Mouse (Mus musculus) ZHBTc4 (cell line): ENCODE measurements around the gene Lcp1.

Experiments
- DNase-seq: peaks from one replicate; pipeline ENCODE4 v3.0.0-alpha.2; 2011; ENCODE audit warnings: low read depth, low spot score

The Lcp1 gene

DNA sequence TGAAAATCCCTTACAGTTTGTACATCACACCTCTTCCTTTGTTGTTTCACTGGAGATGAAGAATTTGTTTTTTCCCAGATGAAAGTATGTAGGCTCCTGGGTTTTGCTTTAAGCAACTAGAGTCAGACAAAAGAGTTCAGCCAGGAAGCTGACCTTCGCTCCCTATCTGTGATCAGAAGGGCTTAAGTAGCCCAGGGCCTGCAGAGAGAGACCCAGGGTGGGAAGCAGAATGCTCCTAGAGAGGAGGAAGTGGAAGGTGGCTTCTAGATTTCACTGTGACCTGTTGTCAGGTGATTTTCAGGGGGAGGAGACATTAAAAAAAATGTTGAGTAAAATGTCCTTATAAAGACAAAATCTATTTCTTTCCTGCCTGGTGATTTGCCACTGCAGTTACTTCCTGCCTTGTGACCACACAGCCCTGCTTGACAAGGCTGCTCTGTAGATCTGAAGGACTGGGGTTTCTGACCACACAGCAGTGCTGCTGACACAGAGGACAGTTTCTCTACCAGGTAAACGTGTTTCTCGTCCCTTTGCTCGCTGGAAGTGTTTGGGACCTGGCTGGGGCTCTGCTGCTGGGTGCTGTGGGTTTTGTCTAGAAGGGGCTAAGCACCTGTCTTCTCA, 45.6 kb downstream of the Lcp1 start:
- DNase-seq = no peak

DNA sequence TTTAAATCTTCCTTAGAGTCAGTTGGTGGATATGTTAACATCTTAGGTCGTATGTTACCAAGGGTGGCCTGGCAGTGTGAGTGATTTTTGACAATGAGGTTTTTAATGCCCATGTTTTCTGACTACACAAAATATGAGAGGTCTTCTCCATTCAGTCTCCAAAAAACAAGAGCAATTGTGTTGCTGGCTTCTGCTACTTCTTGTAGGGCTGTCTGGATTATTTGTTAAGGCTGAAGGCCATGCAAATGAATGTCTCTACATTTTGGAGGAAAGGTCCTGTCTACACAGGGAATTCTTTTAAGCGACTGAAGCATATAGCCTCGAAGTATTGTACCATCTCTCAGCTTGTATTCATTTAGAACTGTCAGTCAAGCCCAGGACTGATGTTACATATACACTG, 46.5 kb downstream of the Lcp1 start:
- no peak for DNase-seq

DNA sequence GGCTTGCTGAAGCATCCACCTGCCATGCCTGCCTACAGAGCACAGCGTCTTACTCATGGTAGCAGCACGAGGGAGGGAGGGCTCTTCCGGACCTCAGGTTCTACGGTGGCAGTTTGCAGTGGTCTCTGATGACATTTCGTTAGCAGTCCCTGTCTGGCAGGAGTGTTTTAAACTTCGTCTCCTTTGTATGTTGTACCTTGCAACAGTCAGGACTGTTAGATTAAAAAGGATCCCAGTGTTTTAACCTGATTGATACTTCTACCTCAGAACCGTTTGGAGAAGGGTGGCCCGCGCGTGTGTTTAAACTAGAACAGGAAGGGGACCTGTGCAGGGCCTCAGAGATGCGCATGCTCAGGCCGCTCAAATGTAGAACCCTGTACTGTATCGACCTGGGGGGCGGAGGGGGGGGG, 47.5 kb downstream of the Lcp1 start:
- no peak for DNase-seq

DNA sequence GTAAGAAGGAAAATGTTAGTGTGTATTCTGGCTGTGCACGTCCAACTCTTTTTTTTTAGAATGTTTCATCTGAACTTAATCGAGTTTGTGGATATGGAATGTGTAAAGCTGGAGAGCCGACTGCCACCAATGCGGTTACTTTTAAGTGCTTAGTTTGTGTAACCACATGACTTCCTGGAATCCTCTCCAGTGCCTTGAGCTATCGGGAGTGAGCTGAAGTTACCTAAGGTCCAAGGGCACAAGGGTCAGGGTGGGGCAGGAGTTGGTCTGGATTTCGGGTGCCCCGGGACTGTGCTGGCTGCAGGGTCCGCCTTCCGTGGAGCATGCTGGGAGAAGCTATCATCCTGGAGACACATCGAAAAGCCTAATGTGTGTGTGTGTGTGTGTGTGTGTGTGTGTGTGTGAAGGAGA, 47.9 kb downstream of the Lcp1 start:
- peak; percentile 84 for DNase-seq

DNA sequence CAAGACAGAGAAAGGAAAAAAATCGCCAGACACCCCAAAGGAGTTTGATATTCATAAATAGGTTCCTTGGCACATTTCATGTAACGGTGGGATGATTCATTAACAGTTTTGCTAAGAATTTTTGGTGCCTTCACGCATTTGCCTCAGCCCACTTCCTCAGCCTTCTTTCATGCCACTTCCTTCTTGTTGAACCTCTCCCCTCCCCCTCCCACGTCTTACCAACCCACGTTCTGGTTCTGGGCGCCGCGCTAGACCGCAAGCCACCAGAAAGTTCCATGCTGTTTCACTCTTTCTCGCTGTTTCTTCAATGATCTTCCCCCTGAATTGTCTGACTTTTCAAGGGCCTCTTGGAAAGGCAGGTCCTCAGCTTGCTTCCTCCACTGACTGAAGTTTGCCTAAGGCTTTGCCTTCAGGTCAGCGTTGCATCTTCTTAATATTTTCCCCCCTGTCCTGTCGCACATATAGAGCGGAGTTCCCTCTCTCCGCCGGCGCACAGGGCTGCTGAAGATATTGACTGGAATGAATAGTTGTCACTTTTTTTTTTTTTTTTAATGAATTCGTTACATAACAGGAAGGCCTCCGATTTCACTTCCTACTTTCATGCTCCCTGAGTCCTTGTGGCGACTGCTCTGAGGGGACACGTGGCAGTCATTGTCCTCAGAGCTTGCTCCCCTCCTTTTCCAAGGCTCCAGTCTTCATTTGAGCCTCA, 48.5 kb downstream of the Lcp1 start:
- DNase-seq = peak; percentile 47

DNA sequence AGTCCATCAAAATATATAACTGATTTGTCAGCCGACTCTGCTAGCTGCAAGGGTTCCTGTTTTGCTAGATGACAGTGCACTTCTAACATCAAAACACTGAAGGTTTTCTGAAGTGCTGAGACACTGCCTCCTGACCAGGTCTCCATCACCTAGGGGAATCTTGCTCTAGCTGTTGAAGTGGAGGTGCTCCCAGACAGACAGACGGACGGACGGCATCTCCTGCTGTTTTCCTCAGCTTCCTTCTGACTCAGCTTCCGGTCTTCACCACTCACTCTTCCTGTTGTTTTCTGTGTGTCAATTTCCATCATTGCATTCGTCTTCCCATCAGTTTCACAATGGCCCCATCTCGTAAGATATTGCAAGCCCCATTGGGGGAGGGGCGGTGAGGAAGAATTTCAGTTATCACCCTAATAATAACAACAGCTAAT, 49.7 kb downstream of the Lcp1 start:
- DNase-seq = no peak

DNA sequence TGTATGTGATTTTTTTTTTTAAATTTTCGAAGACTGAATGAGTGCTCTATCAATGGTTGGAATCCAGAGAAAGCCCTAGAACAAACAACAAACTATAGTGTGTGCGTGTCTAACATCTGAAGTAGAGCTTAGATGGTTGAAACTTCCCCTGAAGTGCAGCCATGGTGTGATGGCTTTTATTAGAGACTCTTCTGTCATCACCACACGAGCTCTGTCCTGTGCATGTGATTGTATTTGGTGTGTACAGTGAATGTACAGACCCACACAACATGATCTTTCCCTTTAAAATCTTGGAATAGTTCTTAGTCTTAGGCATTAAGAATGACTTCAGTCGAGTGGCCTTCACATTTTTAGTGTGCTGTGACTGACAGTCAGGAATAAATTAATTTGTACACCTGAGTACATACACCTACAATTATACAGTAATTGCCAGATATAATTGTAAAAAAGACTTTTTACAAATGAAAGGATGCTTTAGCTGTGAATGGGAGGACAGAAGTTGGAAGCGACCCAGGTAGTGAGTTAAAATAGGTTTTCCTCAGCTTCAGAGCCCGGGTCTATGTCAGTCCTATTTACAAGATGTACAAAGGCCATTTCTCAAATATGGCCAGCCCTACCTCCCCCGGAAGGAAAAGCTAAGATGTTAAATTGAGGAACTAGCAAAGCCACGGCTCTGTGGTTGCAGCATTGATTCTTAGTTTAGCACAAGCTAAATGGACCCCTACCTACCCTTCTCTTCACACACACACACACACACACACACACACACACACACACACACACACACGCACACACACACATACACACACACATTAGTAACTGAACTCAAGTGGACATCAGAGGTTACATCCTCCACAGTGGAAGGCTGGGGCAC, 50.4 kb downstream of the Lcp1 start:
- DNase-seq = no peak

DNA sequence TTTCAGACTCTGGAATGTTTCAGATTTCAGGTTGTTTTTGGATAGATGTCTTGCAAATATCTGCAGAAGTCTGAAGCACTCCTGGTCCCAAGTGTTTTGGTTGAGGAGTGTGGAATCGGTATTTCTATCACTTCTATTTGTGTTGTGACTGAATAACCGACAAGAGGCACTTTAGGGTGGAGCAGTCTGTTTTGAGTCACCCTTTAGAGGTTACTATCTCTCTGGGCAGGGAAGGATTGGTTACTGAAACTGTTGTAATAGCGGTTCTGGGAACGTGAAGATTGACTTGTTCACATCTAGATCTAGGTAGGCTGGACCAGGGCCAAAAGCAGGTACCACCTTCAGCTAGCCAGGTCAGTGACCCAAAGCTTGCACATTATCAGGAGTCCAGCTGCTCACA, 51.5 kb downstream of the Lcp1 start:
- no peak for DNase-seq

DNA sequence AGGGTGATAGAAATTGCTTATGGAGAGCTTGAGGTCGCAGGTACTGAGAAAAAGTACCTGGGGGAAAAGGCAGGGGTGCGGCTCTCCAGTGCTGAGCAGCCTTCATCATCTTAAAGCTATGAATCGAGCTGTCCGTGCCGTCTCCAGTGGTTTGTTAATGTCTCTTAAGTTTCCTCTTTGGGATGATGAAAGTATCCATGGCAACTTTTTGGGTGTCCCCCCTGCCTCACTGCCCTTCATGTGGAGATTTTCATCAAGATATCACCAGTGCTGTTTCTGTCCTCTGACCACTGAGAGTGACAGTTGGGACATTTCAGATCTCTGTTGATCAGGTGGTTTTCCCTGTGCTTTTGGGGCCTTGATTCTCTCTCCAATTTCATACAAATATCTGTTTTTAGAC, 51.9 kb downstream of the Lcp1 start:
- DNase-seq = no peak

DNA sequence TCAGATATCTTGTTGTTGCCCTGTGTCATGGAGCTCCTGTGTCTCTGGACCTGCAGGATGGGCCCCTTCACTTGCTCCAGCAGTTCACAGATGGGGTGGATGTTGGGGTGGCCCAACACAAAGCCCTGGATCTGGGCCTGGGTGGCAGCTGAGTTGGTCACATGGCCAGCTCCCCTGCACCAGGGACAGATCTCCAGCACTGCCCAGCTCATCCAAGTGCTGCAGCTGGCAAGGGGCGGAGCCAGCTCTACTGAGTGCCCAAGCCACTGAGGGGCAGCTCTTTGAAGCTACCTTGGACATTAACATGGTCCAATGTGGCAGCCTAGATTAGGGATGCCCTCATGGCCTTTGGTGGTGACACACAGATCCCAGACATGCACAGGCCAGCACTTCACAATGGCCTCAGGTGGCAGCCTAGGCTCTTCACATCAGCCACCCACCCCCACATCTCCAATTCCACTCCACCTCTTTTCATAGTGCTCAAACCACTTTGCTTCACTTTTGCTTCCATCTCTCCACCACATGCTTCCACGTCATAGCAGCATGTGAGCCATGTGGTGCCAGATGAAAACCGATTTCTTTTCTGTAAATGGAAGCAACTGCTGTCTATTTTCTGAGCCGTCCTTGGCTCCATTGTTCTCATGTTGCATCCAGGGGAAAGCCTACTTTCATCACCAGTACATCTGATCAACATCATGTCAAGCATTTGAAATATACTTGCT, 53.3 kb downstream of the Lcp1 start:
- no peak for DNase-seq

DNA sequence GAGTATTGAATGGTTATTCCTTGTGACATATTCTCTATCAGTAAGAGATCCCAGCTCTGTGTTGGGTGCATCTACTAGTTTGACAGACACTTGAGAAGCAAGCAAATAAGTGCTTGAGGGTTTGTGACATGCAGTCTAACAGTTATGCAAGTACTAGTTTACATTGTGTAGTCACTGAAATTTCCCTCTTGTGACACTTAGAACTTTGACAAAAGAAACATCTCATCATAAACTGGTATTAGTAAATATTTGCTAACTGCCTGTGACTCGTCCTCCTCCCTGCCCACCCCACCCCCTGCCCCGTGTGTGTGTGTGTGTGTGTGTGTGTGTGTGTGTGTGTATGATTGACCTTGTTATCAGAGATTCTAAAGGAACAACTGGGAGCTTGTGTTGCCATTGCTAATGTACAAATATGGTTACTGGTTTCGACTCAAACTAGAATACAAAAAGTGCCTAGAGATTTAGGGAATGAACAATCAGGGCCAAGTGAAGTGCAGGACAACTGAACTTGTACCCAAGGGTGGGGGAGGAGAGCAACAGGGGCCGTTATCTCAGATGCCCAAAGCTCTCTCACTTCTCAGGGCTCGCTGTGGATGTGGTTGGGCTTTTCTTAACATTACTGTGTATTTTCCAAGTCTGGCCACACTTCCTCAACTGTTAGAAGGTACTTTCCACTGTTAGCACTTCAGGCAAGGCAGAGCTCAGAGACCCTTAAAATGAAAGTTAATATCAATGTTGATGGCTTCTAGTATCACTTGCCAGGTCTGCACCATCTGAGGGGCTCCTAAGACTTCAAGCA, 55.1 kb downstream of the Lcp1 start:
- no peak for DNase-seq

DNA sequence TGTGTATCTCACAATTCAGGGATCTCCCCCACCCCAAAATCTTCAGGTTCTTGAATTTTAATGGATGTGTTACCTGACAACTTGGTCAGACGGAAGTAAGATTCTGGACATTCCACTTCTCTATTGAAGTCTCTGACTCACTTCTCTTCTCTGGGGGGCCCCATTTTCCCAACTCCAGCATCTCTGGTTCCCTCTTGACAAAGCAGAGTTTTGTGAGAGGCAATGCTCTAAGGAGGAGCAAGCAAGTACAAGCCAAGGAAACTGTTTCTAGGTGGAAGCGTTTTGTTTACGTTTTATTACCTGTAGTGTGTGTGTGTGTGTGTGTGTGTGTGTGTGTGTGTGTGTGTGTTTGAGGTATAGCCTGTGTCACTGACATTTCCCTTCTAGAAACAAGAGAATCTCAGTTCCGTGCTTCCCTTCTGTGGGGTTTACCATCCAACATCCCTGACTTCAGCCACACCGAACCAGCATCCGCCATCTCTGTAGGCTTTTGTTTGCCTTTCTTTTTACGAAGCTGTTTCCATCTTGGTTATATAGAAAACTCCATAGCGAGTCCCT, 56.0 kb downstream of the Lcp1 start:
- no peak for DNase-seq

DNA sequence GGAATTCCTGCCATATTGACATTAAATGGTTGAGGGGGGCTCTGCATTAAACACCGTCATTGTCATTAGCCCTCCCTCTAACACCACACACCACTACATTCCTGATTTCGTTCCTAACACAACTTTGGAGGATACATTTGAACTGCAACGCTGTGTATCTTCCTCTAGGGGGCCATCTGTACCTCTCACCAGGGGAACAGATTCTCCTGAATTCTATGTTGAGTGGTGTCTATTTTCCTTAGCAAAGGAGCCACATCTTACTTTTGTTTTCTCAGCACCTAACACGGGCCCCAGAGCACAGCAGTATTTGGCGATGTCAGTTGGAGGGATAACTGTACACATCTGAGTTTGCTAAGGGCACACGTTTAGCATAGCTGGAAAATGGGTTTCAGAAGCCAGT, 57.6 kb downstream of the Lcp1 start:
- DNase-seq = peak; percentile 21

DNA sequence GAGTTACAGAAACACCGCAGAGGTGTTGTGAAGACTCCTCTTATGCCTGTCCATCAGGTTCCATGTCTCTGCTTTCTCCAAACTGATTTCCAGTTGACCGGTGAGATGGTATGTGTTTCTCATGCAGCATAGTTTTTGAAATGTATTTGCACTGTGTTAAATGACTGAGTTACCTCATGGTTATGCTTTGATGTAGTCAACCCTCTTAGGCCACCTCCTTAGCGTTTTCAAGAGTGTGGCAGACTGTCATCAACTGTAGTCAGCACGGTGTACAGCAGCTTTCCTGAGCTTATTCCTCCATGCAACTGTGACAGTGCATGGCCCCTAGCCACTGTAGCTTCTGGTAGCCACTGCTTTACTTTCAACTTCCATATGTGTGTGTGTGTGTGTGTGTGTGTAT, 58.1 kb downstream of the Lcp1 start:
- DNase-seq = no peak

DNA sequence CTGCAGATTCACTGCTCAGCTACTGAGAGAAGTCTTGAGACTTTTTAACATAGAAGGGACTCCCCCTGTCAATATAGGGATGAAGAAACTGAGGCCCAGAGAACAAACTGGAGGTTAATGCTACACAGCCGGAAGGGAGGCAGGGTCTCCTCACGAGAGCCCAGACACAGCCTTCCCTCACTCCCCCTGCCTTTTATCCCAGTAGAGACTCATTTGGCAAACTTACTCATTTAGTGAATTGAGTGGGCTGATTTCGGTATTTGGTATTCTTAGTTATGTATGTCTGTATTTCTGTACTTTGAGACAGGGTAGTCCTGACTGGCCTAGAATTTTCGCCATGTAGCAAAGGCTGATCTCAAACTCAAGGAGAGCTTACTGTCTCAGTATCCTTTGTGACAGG, 59.8 kb downstream of the Lcp1 start:
- no peak for DNase-seq

DNA sequence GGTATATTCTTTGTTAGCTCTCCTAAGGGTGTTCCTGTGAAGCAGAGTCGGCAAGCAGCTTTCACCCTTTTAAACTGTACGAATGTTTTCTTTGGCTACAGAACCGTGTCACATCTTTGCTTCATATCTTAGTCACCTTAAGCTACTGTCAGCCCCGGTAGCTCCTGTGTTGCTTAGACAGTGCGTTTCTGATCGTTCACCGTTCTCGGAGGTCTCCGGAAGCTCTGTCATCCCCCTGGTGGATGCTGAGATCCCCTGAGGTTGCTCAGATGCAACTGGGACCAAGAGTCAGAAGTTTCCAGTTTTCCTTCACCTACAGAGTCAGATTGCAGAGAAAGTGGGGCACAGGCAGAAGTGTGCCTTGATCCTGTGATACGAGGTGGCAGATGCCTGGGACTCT, 61.5 kb downstream of the Lcp1 start:
- DNase-seq = no peak

DNA sequence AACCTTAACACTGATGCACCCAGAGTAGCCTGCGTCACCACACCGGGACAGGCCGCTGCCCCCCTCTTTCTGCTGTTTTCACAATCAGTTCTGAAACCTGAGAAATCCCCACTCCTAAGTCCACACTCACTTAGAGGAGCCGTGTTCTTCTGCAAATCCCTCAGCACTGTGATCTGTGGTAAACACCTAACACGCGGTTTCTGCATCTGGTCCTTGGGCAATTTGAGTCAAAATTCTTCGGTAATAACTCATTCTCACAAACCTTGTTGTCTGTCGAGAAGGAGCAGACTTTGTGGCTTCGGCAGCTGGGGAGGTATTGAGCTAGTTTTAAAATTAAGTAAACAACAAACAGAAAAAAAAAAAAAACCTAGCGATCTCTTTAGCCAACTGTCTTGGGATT, 62.0 kb downstream of the Lcp1 start:
- no peak for DNase-seq

DNA sequence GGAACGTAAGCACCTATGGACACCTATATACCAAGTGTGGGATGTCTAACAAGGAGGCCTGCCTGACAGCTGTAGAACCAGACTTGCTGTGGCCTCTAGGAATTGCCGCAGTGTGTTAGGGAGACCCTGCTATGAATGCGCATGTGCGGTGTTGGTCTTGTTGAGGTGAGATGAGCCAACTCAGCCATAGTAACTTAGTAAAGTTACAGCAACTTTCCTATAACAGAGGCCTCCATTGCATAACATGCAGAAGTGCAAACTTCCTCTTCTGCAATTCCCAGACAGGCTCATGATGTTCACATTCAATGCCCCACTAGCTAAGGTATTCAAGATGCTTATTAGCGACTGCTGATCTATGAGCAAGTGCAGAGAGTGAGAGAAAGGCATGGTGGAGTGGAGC, 64.6 kb downstream of the Lcp1 start:
- DNase-seq = no peak

DNA sequence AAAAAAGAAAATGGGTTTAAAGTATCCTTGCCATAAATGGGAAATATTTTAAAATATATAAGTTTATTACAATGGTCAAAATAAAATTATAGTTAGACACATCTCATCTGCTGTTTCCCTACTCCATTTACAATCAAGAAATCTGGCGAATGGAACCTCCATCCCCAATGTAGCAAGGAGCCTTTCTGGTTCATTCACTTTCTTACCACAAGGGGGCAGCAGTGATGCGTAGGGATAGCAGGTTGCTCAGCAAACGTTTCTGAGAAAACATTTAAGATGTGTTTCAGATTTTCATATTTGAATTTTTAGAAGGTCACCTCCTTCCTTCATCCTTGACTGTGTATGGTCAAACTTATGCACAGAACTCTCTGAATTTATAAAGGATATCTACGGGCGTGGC, 66.1 kb downstream of the Lcp1 start:
- DNase-seq = peak; percentile 51

DNA sequence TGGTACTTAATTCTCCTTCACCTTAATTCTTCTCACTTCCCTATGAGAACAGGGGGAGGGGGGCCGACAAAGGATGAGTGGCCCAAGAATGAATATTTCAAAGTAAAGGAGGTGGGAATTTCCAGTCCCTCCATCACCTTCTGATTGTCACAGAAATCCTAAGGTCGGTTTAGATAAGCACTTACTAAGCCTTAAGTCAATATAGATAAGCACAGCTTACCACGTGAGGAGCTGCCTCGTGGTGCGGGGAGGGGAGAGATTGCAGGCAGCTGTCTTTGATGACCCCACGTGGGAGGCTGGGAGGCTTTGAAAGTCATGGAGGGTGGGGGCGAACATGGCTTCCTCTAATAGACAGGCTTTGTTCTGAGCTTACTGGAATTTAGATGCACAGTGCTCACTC, 66.8 kb downstream of the Lcp1 start:
- peak; percentile 5 for DNase-seq
